Mouse (Mus musculus) MEL (cell line): ENCODE data around the gene Nat9.

Experiments used
- CTCF ChIP-seq, 3 experiments: IDR thresholded peaks in 2 of 3; conservative IDR thresholded peaks in 1 of 3; 2 replicates each; pipeline ENCODE4 v1.5.1; 2011 to 2012; ENCODE audit warnings: low read length in 3 of 3, low read depth in 2 of 3, mild to moderate bottlenecking in 2 of 3, improper control_type of control experiment in 1 of 3, inconsistent platforms in 1 of 3, mixed read lengths in 1 of 3, moderate library complexity in 1 of 3; ENCODE audit not compliant: control insufficient read depth in 1 of 3, insufficient read depth in 1 of 3, poor library complexity in 1 of 3, severe bottlenecking in 1 of 3
- ELF1 ChIP-seq: IDR thresholded peaks from 2 replicates; pipeline ENCODE4 v1.6.1; 2014; ENCODE audit warnings: low read depth, mild to moderate bottlenecking, inconsistent platforms, low read length, improper control_type of control experiment, moderate library complexity
- EP300 ChIP-seq, 2 experiments: IDR thresholded peaks; 2 replicates each; pipeline ENCODE4 v1.6.1; 2011; ENCODE audit warnings: improper control_type of control experiment in 2 of 2, low read length in 2 of 2, low read depth in 1 of 2, mild to moderate bottlenecking in 1 of 2
- KAT2A ChIP-seq: conservative IDR thresholded peaks from 2 replicates; pipeline ENCODE4 v1.6.1; 2012; ENCODE audit warnings: low read depth, low read length, improper control_type of control experiment, inconsistent platforms
- MAZ ChIP-seq: IDR thresholded peaks from 2 replicates; pipeline ENCODE4 v1.6.1; 2012; ENCODE audit warnings: low read depth, mild to moderate bottlenecking, inconsistent platforms, low read length, improper control_type of control experiment
- MEF2A ChIP-seq: IDR thresholded peaks from 2 replicates; pipeline ENCODE4 v1.6.1; 2014; ENCODE audit warnings: low read depth, mild to moderate bottlenecking, inconsistent platforms, low read length, improper control_type of control experiment; ENCODE audit not compliant: poor library complexity, insufficient replicate concordance, severe bottlenecking; ENCODE audit errors: extremely low read depth
- POLR2A ChIP-seq, 2 experiments: IDR thresholded peaks; 2 replicates each; pipeline ENCODE4 v1.6.1; 2011 to 2012; ENCODE audit warnings: low read length in 2 of 2, mild to moderate bottlenecking in 2 of 2, control low read depth in 1 of 2, improper control_type of control experiment in 1 of 2, low read depth in 1 of 2, moderate library complexity in 1 of 2; ENCODE audit not compliant: control insufficient read depth in 1 of 2, insufficient read depth in 1 of 2, poor library complexity in 1 of 2
- SIN3A ChIP-seq: IDR thresholded peaks from 2 replicates; pipeline ENCODE4 v1.6.1; 2012; ENCODE audit warnings: low read length, improper control_type of control experiment, inconsistent platforms
- USF1 ChIP-seq: IDR thresholded peaks from 2 replicates; pipeline ENCODE4 v1.6.1; 2014; ENCODE audit warnings: low read depth, mild to moderate bottlenecking, inconsistent platforms, low read length, improper control_type of control experiment, moderate library complexity
- ZNF384 ChIP-seq: IDR thresholded peaks from 2 replicates; pipeline ENCODE4 v1.6.1; 2012; ENCODE audit warnings: low read depth, mild to moderate bottlenecking, inconsistent platforms, low read length, improper control_type of control experiment

- no peak for TF ChIP-seq EP300 (IDR thresholded peaks at IDR 0.05; ENCODE audit: low read depth in 1 of 2, low read length in 2 of 2)
- TF ChIP-seq POLR2A (IDR thresholded peaks at IDR 0.05; ENCODE audit: control insufficient read depth in 1 of 2, insufficient read depth in 1 of 2, low read depth in 1 of 2, low read length in 2 of 2, poor library complexity in 1 of 2), result no peak
- no peak for TF ChIP-seq KAT2A
- TF ChIP-seq ZNF384, result no peak
- no peak for TF ChIP-seq SIN3A
- no peak for TF ChIP-seq USF1
- no peak for TF ChIP-seq ELF1
- TF ChIP-seq CTCF (IDR thresholded peaks at IDR 0.05 in 2 of 3, conservative IDR thresholded peaks at IDR 0.05 in 1 of 3; ENCODE audit: control insufficient read depth in 1 of 3, insufficient read depth in 1 of 3, low read depth in 2 of 3, low read length in 3 of 3, poor library complexity in 1 of 3, severe bottlenecking in 1 of 3), result no peak
- TF ChIP-seq MAZ, result no peak
- no peak for TF ChIP-seq MEF2A
Observed at GRCm38 (mm10) chr11:115166776-115167175, 20.9 kb downstream of the Nat9 start.
